Mouse (Mus musculus): ENCODE measurements around the gene Gal.

Gal gene

GRCm38 (mm10) chr19:3414268-3414733 is at the start of gene Gal:
Gal (minus strand) TSS chr19:3414544.
- no peak for ATAC-seq (ENCODE audit: insufficient number of reproducible peaks, low FRiP score, low TSS enrichment)

DNA sequence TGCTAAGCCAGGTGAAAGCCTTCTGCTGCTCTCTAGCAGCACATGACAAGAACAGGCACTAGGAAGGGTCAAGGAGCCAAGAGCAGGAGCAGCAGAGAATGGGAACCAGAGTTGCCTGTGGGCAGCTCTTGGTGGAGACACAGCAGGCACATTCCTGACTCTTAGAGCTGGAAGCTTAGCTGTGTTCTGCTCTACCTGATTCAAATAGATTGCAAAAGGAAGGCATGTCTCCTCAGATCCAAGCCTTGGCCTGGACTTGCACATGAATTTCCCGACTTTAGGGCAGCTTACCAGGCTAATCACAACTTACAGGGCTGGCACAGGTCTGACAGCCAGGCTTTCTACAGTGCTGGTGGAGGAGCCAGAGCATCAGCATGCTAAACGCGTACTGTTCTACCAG is 45.6 kb upstream of the Gal start:
- ATAC-seq (ENCODE audit: insufficient number of reproducible peaks, low FRiP score, low TSS enrichment), result no peak

- ATAC-seq (ENCODE audit: insufficient number of reproducible peaks, low FRiP score, low TSS enrichment), result no peak
These were observed 44.2 kb upstream of the Gal start for GRCm38 (mm10) chr19:3458331-3459099.

DNA sequence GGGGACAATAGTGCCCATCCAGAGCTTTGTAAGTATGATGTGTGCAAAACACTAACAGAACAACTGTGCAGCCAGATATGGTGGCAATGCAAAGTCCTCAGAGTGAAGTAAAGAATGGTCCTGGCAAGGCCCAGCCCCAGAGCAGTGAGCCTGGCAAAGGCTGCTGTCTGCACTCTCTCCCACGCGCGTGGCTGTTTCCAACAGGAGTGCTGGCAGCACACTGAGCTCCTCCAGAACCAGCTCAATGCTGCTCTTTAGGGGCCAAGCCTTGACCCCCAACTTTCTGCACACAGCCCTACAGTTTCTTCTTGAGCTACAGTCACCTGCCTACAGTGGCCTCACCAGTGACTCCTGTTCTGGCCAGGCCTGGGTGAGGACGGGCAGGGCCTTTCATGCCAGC is 43.4 kb upstream of the Gal start:
- no peak for ATAC-seq (ENCODE audit: insufficient number of reproducible peaks, low FRiP score, low TSS enrichment)

DNA sequence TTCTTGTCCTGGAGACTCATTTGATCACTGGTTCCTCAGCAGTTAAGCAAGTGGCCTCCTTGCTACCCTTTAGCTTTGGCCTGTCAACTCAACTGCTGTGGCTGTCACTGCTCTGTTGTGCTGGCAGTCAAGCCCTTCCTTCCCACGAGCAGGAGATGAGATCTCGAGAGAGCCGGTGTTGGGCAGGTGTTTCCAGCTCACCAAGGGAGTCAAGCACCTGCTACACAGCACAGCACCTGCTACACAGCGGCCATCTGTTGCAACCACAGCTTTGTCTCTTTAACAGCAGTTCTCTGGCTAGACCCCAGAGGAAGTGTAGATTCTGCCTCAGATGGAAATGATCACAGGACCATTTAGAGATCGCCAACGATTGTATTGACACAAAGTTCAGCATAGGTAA is 37.3 kb upstream of the Gal start:
- no peak for ATAC-seq (ENCODE audit: insufficient number of reproducible peaks, low FRiP score, low TSS enrichment)

DNA sequence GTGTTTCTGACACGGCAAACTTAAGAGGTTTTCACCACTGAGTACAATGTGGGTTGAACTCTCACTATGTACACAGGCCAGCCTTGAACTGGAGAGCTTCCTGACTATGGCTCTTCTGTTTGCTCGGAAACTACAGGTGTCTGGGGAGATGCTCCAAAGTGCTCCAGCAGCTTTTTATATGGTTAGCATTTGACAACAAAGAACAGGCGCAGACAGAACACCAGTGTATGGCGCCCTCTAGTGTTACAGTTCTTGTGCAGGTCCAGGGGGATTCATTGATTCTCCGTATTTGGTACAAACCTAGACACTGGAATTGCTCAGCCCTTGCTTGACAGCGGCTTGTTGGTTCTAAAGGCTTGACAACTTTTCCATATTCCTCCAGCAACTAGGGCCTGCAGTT is 36.8 kb upstream of the Gal start:
- peak; percentile 45; the same call in 1 of the 2 replicates for ATAC-seq (ENCODE audit: insufficient number of reproducible peaks, low FRiP score, low TSS enrichment)

DNA sequence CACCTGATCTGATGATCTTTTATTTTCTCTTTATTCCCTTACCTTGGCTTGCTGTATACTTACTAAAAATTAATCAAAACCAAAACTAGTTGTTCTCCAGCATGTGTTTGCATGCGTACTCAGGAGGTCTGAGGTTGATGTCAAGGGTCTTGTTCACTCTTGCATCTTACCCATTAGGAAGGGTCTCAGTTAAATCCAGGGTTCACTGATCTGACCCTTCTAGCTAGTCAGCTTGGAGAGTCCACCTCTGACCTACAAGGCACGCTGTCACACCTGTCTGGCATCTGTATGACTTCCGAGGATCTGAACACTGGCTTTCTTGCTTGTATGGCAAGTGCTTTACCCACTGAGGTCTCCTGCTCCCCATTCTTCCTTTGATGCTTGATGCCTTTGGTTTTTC is 36.4 kb upstream of the Gal start:
- no peak for ATAC-seq (ENCODE audit: insufficient number of reproducible peaks, low FRiP score, low TSS enrichment)

DNA sequence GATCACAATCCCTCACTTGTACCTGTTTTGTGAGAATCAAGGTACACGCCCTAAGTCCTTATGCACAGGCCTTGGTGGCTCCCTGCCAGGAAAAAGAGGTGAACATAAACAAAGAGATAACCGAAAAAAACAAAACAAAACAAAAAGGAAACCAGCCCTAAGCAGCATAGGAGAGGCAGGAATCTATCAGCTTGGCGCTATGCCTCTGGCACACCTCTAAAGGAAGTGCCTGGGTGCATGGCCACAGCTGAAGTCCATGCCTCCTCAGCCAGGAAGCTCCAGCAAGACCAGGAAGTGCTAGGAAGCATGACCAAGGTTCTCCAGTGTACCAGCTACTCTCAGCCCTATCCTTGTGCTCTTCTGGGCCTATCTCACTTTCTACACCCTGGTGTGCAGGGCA is 34.9 kb upstream of the Gal start:
- no peak for ATAC-seq (ENCODE audit: insufficient number of reproducible peaks, low FRiP score, low TSS enrichment)

- no peak for ATAC-seq (ENCODE audit: insufficient number of reproducible peaks, low FRiP score, low TSS enrichment)
These were observed 33.0 kb upstream of the Gal start for GRCm38 (mm10) chr19:3447348-3447747.

DNA sequence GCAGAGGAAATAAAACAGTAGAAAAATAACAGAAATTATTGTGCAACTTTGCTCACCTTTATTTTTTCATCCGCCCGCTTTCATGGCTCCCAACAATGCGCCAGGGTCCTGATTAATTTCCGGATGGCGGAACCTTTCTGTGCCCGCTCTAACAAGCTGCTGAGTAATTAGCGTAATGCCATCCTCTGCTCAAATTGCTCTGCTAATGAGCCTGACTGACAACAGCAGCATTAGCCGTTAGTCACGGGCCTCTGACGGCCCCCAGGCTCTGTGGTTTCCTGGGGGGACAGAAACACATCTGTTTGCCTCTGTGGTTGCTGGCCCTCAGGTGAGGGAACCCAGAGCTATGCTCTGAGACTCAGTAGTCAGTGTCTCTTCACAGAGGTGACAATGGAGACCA is 26.7 kb upstream of the Gal start:
- no peak for ATAC-seq (ENCODE audit: insufficient number of reproducible peaks, low FRiP score, low TSS enrichment)

DNA sequence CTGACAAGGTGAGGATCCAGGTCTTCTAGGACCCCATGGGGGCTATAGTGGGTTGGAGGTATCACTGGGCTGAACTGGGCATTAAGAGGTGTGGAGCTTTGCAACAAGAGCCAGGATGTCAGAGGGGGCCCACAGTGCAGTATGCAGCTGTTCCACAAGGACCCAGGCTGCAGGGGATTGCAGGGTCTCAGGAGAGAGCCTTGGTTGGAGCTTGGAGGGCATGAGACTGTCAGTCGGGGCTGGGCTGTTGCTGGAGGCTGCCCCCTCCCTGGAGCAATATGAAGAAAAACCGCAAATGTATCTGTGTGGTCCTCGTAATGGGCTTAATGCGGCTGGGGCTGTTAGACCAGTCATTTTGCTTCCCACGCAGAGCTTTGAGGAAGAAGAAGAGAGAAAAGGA is 26.3 kb upstream of the Gal start:
- ATAC-seq (ENCODE audit: insufficient number of reproducible peaks, low FRiP score, low TSS enrichment), result no peak

DNA sequence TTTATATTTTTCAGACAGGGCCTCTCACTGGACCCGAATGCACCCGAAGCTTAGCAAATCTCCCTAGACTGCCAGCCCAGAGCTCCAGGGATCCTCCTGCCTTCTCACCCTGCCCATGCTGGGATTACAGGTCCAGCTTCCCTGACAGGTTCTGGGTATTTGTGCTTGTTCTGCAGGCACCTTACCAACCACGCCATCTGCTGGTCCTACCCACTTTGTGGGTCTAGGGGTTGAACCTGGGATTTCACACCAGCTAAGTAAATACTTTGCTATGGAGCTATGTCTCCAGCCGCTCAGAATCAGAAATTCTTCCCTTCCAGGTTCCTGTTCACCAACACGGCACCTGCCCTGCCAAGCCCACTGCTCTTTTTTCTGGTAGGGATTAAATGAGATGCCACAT is 23.6 kb upstream of the Gal start:
- ATAC-seq (ENCODE audit: insufficient number of reproducible peaks, low FRiP score, low TSS enrichment), result no peak

- ATAC-seq (ENCODE audit: insufficient number of reproducible peaks, low FRiP score, low TSS enrichment), result no peak
These were observed 22.5 kb upstream of the Gal start for GRCm38 (mm10) chr19:3436840-3437239.

GRCm38 (mm10) chr19:3435824-3436223 is 21.5 kb upstream of the Gal start:
- no peak for ATAC-seq (ENCODE audit: insufficient number of reproducible peaks, low FRiP score, low TSS enrichment)

DNA sequence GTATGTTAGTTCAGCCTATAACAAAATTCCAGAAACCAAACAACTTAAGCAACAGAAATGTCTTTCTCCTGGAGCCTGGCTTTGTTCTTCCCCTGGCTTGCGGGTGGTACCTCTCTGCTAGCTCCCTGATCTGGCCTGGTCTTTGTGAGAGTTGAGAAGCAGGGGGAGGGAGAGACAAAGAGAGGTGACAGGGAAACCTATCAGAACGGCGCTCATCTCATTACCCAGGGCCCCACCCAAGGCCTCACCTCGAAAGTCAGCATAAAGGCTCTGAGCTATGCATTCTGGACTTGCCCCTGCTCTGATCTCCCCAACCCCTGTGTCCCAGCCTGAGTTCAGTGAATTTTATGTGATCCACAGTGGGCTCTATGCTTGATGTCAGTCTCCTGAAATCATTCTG is 20.3 kb upstream of the Gal start:
- no peak for ATAC-seq (ENCODE audit: insufficient number of reproducible peaks, low FRiP score, low TSS enrichment)

GRCm38 (mm10) chr19:3434124-3434523 is 19.8 kb upstream of the Gal start:
- ATAC-seq (ENCODE audit: insufficient number of reproducible peaks, low FRiP score, low TSS enrichment), result no peak

GRCm38 (mm10) chr19:3431969-3432368 is 17.6 kb upstream of the Gal start:
- no peak for ATAC-seq (ENCODE audit: insufficient number of reproducible peaks, low FRiP score, low TSS enrichment)

DNA sequence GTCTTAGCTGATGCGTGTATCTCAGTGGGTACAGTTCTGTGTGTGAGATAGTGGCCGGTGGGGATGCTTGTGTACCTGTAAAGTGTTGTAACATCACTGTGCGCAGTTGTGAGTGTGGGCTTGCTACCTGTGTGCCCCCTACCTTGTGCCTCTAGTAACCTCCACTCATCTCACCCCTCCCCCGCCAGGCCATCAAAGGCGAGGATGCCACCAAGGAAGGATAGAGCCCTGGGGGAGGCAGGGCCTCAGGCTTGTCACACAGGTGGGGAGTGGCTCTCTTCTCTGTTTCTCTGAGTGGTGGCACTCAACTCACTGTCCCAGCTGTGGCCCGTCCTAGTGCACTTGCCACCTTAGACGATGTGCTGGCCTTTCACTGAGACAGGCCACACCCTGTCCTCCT is 16.7 kb upstream of the Gal start:
- no peak for ATAC-seq (ENCODE audit: insufficient number of reproducible peaks, low FRiP score, low TSS enrichment)

GRCm38 (mm10) chr19:3429156-3429816 is 14.9 kb upstream of the Gal start:
- no peak for ATAC-seq (ENCODE audit: insufficient number of reproducible peaks, low FRiP score, low TSS enrichment)

- no peak for ATAC-seq (ENCODE audit: insufficient number of reproducible peaks, low FRiP score, low TSS enrichment)
These were observed 13.9 kb upstream of the Gal start for GRCm38 (mm10) chr19:3428057-3428830.

GRCm38 (mm10) chr19:3424214-3424613 is 9.9 kb upstream of the Gal start:
- ATAC-seq (ENCODE audit: insufficient number of reproducible peaks, low FRiP score, low TSS enrichment), result no peak

All from cerebellum, adult (tissue).